11 mouse cellular contexts compared by ENCODE assay signal in genomic region chr17:73023362-73024107, GRCm38 (mm10).
DNase-seq lines count a peak whose midpoint lies in the region; ATAC-seq and TF ChIP-seq lines count a peak whose summit lies in the region.
"Had no signal": no experiment of that assay in that cellular context is flagged by ENCODE, and none has a peak within 500 bp of the region (broad histone marks: within the 10 kb centered on the region; RNA-seq: fewer than 3 reads in every experiment).

No protein-coding gene starts in this region.

- H3K9me3 ChIP-seq in forebrain, embryonic 13.5 days (replicated peaks): no peaks in the 10 kb centered on the region
- no peaks in the 10 kb centered on the region for H3K9me3 ChIP-seq in midbrain, embryonic 15.5 days
- H3K9me3 ChIP-seq: limb, embryonic 12.5 days had no signal

- no peaks in the 10 kb centered on the region for H3K79me2 ChIP-seq in heart, adult 2 months (replicated peaks; ENCODE audit: control insufficient read depth, insufficient read depth, low read length)
- no peaks in the 10 kb centered on the region for H3K79me2 ChIP-seq in myocyte (ENCODE audit: control insufficient read depth, insufficient read depth)

- intact Hi-C loops in heart, adult 2 months (cut with DNase I): loop anchor here (2.0 to 5.0 kb wide), 3 partner anchors 45 to 204 kb away; no protein-coding TSS in a partner anchor
- intact Hi-C loops in heart, postnatal 14 days (cut with DNase I): loop anchor here (5.0 kb wide), 1 partner anchor 79 kb away; no protein-coding TSS in a partner anchor
- intact Hi-C loops in left cerebral cortex, postnatal 4 days (cut with DNase I): no loop called here

- ATAC-seq in forebrain, embryonic 13.5 days: no peak
- ATAC-seq in midbrain, embryonic 15.5 days (replicated peaks): no peak
- ATAC-seq: hindbrain, embryonic 16.5 days had no signal

- no peak for TF ChIP-seq POLR2A in heart, adult 2 months (IDR thresholded peaks at IDR 0.05; ENCODE audit: insufficient read depth, low read depth, low read length)
- no peak for TF ChIP-seq POLR2A in myocyte (IDR thresholded peaks at IDR 0.05; ENCODE audit: insufficient read length, low read depth)

- peak; percentile 34 to 48 for DNase-seq in heart, adult 2 months
- DNase-seq in heart, postnatal 14 days: no peak
- peak; percentile 41 for DNase-seq in testis, postnatal 14 days (ENCODE audit: low spot score)
- DNase-seq in testis, postnatal 10 days (ENCODE audit: low spot score): no peak
- no peak for DNase-seq in left cerebral cortex, postnatal 4 days

- no peak for TF ChIP-seq EP300 in heart, adult 2 months (IDR thresholded peaks at IDR 0.05; ENCODE audit: insufficient read depth, low read depth, low read length)

- no peak overlapping the region for H3K4me3 ChIP-seq in heart, adult 2 months
- no peak overlapping the region for H3K4me3 ChIP-seq in myocyte
- H3K4me3 ChIP-seq in forebrain, embryonic 13.5 days: no peak overlapping the region
- no peak overlapping the region for H3K4me3 ChIP-seq in midbrain, embryonic 15.5 days
- H3K4me3 ChIP-seq: limb, embryonic 12.5 days; megakaryocyte, embryonic 14.5 days had no signal

- H3K4me1 ChIP-seq in heart, adult 2 months (ENCODE audit: control insufficient read depth, insufficient read depth, low read length): peaks cover 5% of the 10 kb centered on the region
- no peaks in the 10 kb centered on the region for H3K4me1 ChIP-seq in forebrain, embryonic 13.5 days
- H3K4me1 ChIP-seq in midbrain, embryonic 15.5 days: no peaks in the 10 kb centered on the region
- H3K4me1 ChIP-seq: megakaryocyte, embryonic 14.5 days had no signal

- H3K27ac ChIP-seq in heart, adult 2 months: peak overlapping the region; percentile 83
- H3K27ac ChIP-seq in forebrain, embryonic 13.5 days: no peak overlapping the region
- H3K27ac ChIP-seq in midbrain, embryonic 15.5 days: no peak overlapping the region
- H3K27ac ChIP-seq: limb, embryonic 12.5 days had no signal

- WGBS in heart, adult 2 months: 44% methylated on average over 10 of the region's 10 CpGs
- WGBS in forebrain, embryonic 13.5 days: 53% methylated on average over 10 of the region's 10 CpGs
- 69% methylated on average over 10 of the region's 10 CpGs for WGBS in midbrain, embryonic 15.5 days

- no peak for TF ChIP-seq CTCF in heart, adult 2 months (IDR thresholded peaks at IDR 0.05)

- no peak overlapping the region for H3K9ac ChIP-seq in heart, adult 2 months (ENCODE audit: low read depth, low read length)
- H3K9ac ChIP-seq in forebrain, embryonic 13.5 days: no peak overlapping the region
- H3K9ac ChIP-seq in midbrain, embryonic 15.5 days: no peak overlapping the region
- H3K9ac ChIP-seq: limb, embryonic 12.5 days had no signal

- no peaks in the 10 kb centered on the region; the same call in 1 of the 2 replicates for H3K36me3 ChIP-seq in heart, adult 2 months (ENCODE audit: control insufficient read depth, insufficient read depth, low read length)
- H3K36me3 ChIP-seq in myocyte (ENCODE audit: control insufficient read depth, insufficient read depth): no peaks in the 10 kb centered on the region
- H3K36me3 ChIP-seq in forebrain, embryonic 13.5 days (ENCODE audit: poor library complexity, severe bottlenecking): no peaks in the 10 kb centered on the region
- no peaks in the 10 kb centered on the region for H3K36me3 ChIP-seq in midbrain, embryonic 15.5 days (replicated peaks)
- H3K36me3 ChIP-seq: limb, embryonic 12.5 days had no signal

- H3K27me3 ChIP-seq in heart, adult 2 months (ENCODE audit: control insufficient read depth, insufficient read depth, low read length): no peaks in the 10 kb centered on the region
- no peaks in the 10 kb centered on the region for H3K27me3 ChIP-seq in myocyte (ENCODE audit: control insufficient read depth, insufficient read depth, insufficient read length)
- H3K27me3 ChIP-seq in forebrain, embryonic 13.5 days: no peaks in the 10 kb centered on the region
- H3K27me3 ChIP-seq in midbrain, embryonic 15.5 days (replicated peaks): no peaks in the 10 kb centered on the region
- H3K27me3 ChIP-seq: limb, embryonic 12.5 days had no signal

- H3ac ChIP-seq in myocyte (ENCODE audit: control insufficient read depth, insufficient read length): no peak overlapping the region

- H3K4me2 ChIP-seq in myocyte (ENCODE audit: low read depth): no peak overlapping the region
- H3K4me2 ChIP-seq in forebrain, embryonic 13.5 days: no peak overlapping the region
- no peak overlapping the region for H3K4me2 ChIP-seq in midbrain, embryonic 15.5 days
- H3K4me2 ChIP-seq: limb, embryonic 12.5 days had no signal

TF ChIP-seq in myocyte, 11 proteins besides CTCF, POLR2A, EP300 and RAD21:
- TF ChIP-seq MYOG (IDR thresholded peaks at IDR 0.05; ENCODE audit: control insufficient read depth in 1 of 3, insufficient read depth in 1 of 3, insufficient read length in 2 of 3, low read depth in 2 of 3): no peak
- TF ChIP-seq MYOD1 (IDR thresholded peaks at IDR 0.05; ENCODE audit: control insufficient read depth in 1 of 3, insufficient read length in 2 of 3, low read depth in 2 of 3): peak in 2 of 3 experiments; percentile 20 to 25
- TF ChIP-seq TCF12 (IDR thresholded peaks at IDR 0.05; ENCODE audit: insufficient read depth, poor library complexity, severe bottlenecking): no peak
- no peak for TF ChIP-seq USF1 (IDR thresholded peaks at IDR 0.05; ENCODE audit: low read depth)
- TF ChIP-seq POLR2AphosphoS2 (IDR thresholded peaks at IDR 0.05; ENCODE audit: insufficient read length, low read depth): no peak

Comparison
In these comparisons a context has a peak if more than half of its experiments do, and no peak if none do; other contexts are left out.
1. DNase-seq: peak in heart, adult 2 months (2 of 2) and testis, postnatal 14 days (single experiment); none in heart, postnatal 14 days (0 of 2), testis, postnatal 10 days (single experiment) and left cerebral cortex, postnatal 4 days (single experiment).